Mouse (Mus musculus): Measurements from ENCODE around the gene Atp2a1. TPM values are rescaled to one million over a fixed set of nuclear protein-coding genes. Genes with fewer than 3 reads are reported as not detected.
A peak's percentile ranks its signal among the peaks of the same experiment; 100 is the strongest.

Atp2a1 gene
- polyA plus RNA-seq, 1 experiment from 2014 or later, result 0.72 TPM

- peaks cover 52% of the 10 kb centered on the region for H3K36me3 ChIP-seq
- 82% methylated on average over 13 of the region's 13 CpGs for WGBS
Measured at GRCm38 (mm10) chr7:126472306-126472705, 9.4 kb upstream of the Atp2a1 start.

GRCm38 (mm10) chr7:126471853-126472252 is 8.9 kb upstream of the Atp2a1 start:
- no peak overlapping the region for H3K9ac ChIP-seq
- H3K9me3 ChIP-seq (replicated peaks), result no peaks in the 10 kb centered on the region
- H3K27me3 ChIP-seq, result no peaks in the 10 kb centered on the region
- no peak overlapping the region for H3K4me3 ChIP-seq
- no peak for ATAC-seq (replicated peaks; ENCODE audit: insufficient number of reproducible peaks, insufficient read depth, low FRiP score, low read depth)
- no peak overlapping the region for H3K4me2 ChIP-seq
- peaks cover 56% of the 10 kb centered on the region for H3K36me3 ChIP-seq
- 73% methylated on average over 4 of the region's 4 CpGs for WGBS
- peaks cover 30% of the 10 kb centered on the region for H3K4me1 ChIP-seq (replicated peaks)
- no peak overlapping the region for H3K27ac ChIP-seq

More at GRCm38 (mm10) chr7:126472306-126472705, 9.4 kb upstream of the Atp2a1 start:
- Histone ChIP-seq H3K9ac (no peak overlapping the region; the same call in 1 of the 2 replicates), H3K4me2 (no peak overlapping the region; the same call in 1 of the 2 replicates), H3K4me3 (no peak overlapping the region), H3K27ac (no peak overlapping the region), H3K27me3 (no peaks in the 10 kb centered on the region), H3K9me3 (replicated peaks) (no peaks in the 10 kb centered on the region), H3K4me1 (replicated peaks) (peaks cover 30% of the 10 kb centered on the region)
- ATAC-seq (replicated peaks; ENCODE audit: insufficient number of reproducible peaks, insufficient read depth, low FRiP score, low read depth), result no peak

GRCm38 (mm10) chr7:126471361-126471760 is 8.5 kb upstream of the Atp2a1 start:
- H3K27ac ChIP-seq, result no peak overlapping the region
- 88% methylated on average over 5 of the region's 5 CpGs for WGBS
- no peaks in the 10 kb centered on the region for H3K27me3 ChIP-seq
- H3K4me2 ChIP-seq, result no peak overlapping the region
- H3K9ac ChIP-seq, result no peak overlapping the region
- H3K4me3 ChIP-seq, result no peak overlapping the region
- H3K9me3 ChIP-seq (replicated peaks), result no peaks in the 10 kb centered on the region
- ATAC-seq (replicated peaks; ENCODE audit: insufficient number of reproducible peaks, insufficient read depth, low FRiP score, low read depth), result no peak
- H3K4me1 ChIP-seq (replicated peaks), result peaks cover 34% of the 10 kb centered on the region
- peaks cover 61% of the 10 kb centered on the region for H3K36me3 ChIP-seq

- H3K27me3 ChIP-seq, result no peaks in the 10 kb centered on the region
- H3K9ac ChIP-seq, result no peak overlapping the region
- H3K36me3 ChIP-seq, result peaks cover 63% of the 10 kb centered on the region
- no peak overlapping the region for H3K27ac ChIP-seq
- H3K4me1 ChIP-seq (replicated peaks), result peaks cover 43% of the 10 kb centered on the region
- no peaks in the 10 kb centered on the region for H3K9me3 ChIP-seq (replicated peaks)
- 55% methylated on average over 6 of the region's 6 CpGs for WGBS
- no peak overlapping the region for H3K4me3 ChIP-seq
- ATAC-seq (replicated peaks; ENCODE audit: insufficient number of reproducible peaks, insufficient read depth, low FRiP score, low read depth), result no peak
- no peak overlapping the region for H3K4me2 ChIP-seq
Measured at GRCm38 (mm10) chr7:126470077-126470476, 7.2 kb upstream of the Atp2a1 start.

- Histone ChIP-seq H3K27ac (no peak overlapping the region), H3K4me3 (no peak overlapping the region), H3K4me1 (replicated peaks) (peaks cover 43% of the 10 kb centered on the region), H3K27me3 (no peaks in the 10 kb centered on the region), H3K36me3 (peaks cover 63% of the 10 kb centered on the region), H3K4me2 (no peak overlapping the region), H3K9me3 (replicated peaks) (no peaks in the 10 kb centered on the region), H3K9ac (no peak overlapping the region)
- WGBS, result 87% methylated on average over 18 of the region's 18 CpGs
- no peak for ATAC-seq (replicated peaks; ENCODE audit: insufficient number of reproducible peaks, insufficient read depth, low FRiP score, low read depth)
Measured at GRCm38 (mm10) chr7:126467834-126468627, 5.1 kb upstream of the Atp2a1 start.

GRCm38 (mm10) chr7:126467271-126467670 is 4.4 kb upstream of the Atp2a1 start:
- Histone ChIP-seq H3K27me3 (no peaks in the 10 kb centered on the region), H3K4me1 (replicated peaks) (peaks cover 39% of the 10 kb centered on the region), H3K9me3 (replicated peaks) (no peaks in the 10 kb centered on the region), H3K9ac (no peak overlapping the region), H3K4me3 (no peak overlapping the region), H3K36me3 (peaks cover 58% of the 10 kb centered on the region), H3K27ac (no peak overlapping the region), H3K4me2 (no peak overlapping the region)
- WGBS, result 70% methylated on average over 5 of the region's 5 CpGs
- ATAC-seq (replicated peaks; ENCODE audit: insufficient number of reproducible peaks, insufficient read depth, low FRiP score, low read depth), result no peak; the same call in 1 of the 2 replicates

GRCm38 (mm10) chr7:126466707-126467106 is 3.8 kb upstream of the Atp2a1 start:
- H3K9ac ChIP-seq, result no peak overlapping the region
- H3K36me3 ChIP-seq, result peaks cover 52% of the 10 kb centered on the region
- no peaks in the 10 kb centered on the region for H3K9me3 ChIP-seq (replicated peaks)
- H3K27ac ChIP-seq, result peak overlapping the region; percentile 74
- H3K4me3 ChIP-seq, result no peak overlapping the region
- H3K4me1 ChIP-seq (replicated peaks), result peaks cover 37% of the 10 kb centered on the region
- 78% methylated on average over 5 of the region's 5 CpGs for WGBS
- no peaks in the 10 kb centered on the region for H3K27me3 ChIP-seq
- ATAC-seq (replicated peaks; ENCODE audit: insufficient number of reproducible peaks, insufficient read depth, low FRiP score, low read depth), result no peak
- H3K4me2 ChIP-seq, result no peak overlapping the region

GRCm38 (mm10) chr7:126466116-126466515 is 3.2 kb upstream of the Atp2a1 start:
- peaks cover 46% of the 10 kb centered on the region for H3K36me3 ChIP-seq
- ATAC-seq (replicated peaks; ENCODE audit: insufficient number of reproducible peaks, insufficient read depth, low FRiP score, low read depth), result no peak

GRCm38 (mm10) chr7:126465246-126466030 is 2.5 kb upstream of the Atp2a1 start:
- peak; percentile 70 for ATAC-seq (replicated peaks; ENCODE audit: insufficient number of reproducible peaks, insufficient read depth, low FRiP score, low read depth)
- WGBS, result 19% methylated on average over 7 of the region's 7 CpGs
- Histone ChIP-seq H3K4me3 (no peak overlapping the region), H3K36me3 (peaks cover 41% of the 10 kb centered on the region), H3K9me3 (replicated peaks) (no peaks in the 10 kb centered on the region), H3K27ac (peak overlapping the region; percentile 74), H3K27me3 (no peaks in the 10 kb centered on the region), H3K4me1 (replicated peaks) (peaks cover 35% of the 10 kb centered on the region), H3K4me2 (peak overlapping the region; percentile 14), H3K9ac (0 out of 2 replicates have a peak overlapping the region, but pooled peaks have one; percentile 16)

More at GRCm38 (mm10) chr7:126466116-126466515, 3.2 kb upstream of the Atp2a1 start:
- H3K9me3 ChIP-seq (replicated peaks), result no peaks in the 10 kb centered on the region
- no peak overlapping the region for H3K4me2 ChIP-seq
- no peaks in the 10 kb centered on the region for H3K27me3 ChIP-seq
- 44% methylated on average over 9 of the region's 9 CpGs for WGBS
- H3K4me3 ChIP-seq, result no peak overlapping the region
- H3K4me1 ChIP-seq (replicated peaks), result peaks cover 38% of the 10 kb centered on the region
- peak overlapping the region; percentile 74 for H3K27ac ChIP-seq
- no peak overlapping the region for H3K9ac ChIP-seq

- peaks cover 37% of the 10 kb centered on the region for H3K36me3 ChIP-seq
- H3K4me3 ChIP-seq, result no peak overlapping the region
- 31% methylated on average over 5 of the region's 5 CpGs for WGBS
- H3K4me1 ChIP-seq (replicated peaks), result peaks cover 35% of the 10 kb centered on the region
- ATAC-seq (replicated peaks; ENCODE audit: insufficient number of reproducible peaks, insufficient read depth, low FRiP score, low read depth), result no peak
- no peaks in the 10 kb centered on the region for H3K27me3 ChIP-seq
- H3K4me2 ChIP-seq, result no peak overlapping the region
- 0 out of 2 replicates have a peak overlapping the region, but pooled peaks have one; percentile 16 for H3K9ac ChIP-seq
- peak overlapping the region; percentile 74 for H3K27ac ChIP-seq
- no peaks in the 10 kb centered on the region for H3K9me3 ChIP-seq (replicated peaks)
Measured at GRCm38 (mm10) chr7:126464836-126465235, 1.9 kb upstream of the Atp2a1 start.

- Histone ChIP-seq H3K9me3 (replicated peaks) (no peaks in the 10 kb centered on the region), H3K4me1 (replicated peaks) (peaks cover 35% of the 10 kb centered on the region), H3K4me2 (no peak overlapping the region), H3K4me3 (no peak overlapping the region), H3K9ac (no peak overlapping the region), H3K27me3 (no peaks in the 10 kb centered on the region), H3K27ac (0 out of 2 replicates have a peak overlapping the region, but pooled peaks have one; percentile 74), H3K36me3 (peaks cover 29% of the 10 kb centered on the region)
- no peak for ATAC-seq (replicated peaks; ENCODE audit: insufficient number of reproducible peaks, insufficient read depth, low FRiP score, low read depth)
- 69% methylated on average over 4 of the region's 4 CpGs for WGBS
Measured at GRCm38 (mm10) chr7:126464121-126464520, 1.2 kb upstream of the Atp2a1 start.

Data from heart, embryonic 15.5 days (tissue).